In the genomic region with DNA sequence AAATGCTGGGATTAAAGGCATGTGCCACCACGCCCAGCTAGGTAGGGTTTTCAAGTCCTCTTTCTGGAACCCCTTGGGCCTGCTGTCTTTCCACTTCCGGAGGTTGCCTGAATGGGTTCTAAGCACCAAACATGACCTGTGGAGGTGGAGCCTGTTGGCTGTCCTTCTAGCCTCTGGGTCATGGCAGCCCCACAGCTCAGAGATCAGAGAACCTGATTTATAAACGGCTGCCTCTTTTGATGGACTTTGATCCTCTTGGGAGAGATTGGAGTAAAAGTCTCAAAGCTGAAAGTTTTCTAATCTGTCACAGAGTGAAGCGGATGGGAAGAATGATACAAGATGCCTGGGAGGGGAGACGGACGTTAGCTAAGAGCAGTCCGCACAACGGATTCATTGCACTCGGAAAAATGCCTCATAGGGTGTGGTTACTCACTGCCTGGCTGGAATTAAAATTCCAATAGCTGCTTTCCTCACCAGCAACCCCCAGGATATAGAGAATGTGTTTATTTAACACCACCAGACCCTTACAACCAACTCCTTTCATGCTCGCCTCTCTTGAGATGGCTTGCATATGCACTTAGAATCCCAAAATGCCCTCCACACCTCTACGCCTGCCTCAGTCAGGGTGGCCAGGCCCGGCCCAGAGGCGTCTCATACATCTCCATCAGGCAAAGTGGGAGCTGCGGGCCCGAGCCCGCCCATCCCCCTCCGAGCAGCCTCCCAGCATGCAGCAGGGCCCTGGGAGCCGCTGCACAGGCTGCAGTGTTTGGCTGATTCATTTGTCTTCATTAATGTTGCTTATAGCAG, we compare ENCODE assay signal across 8 mouse cellular contexts.
DNase-seq lines count a peak whose midpoint lies in the region; ATAC-seq and TF ChIP-seq lines count a peak whose summit lies in the region.
"Had no signal": no experiment of that assay in that cellular context is flagged by ENCODE, and none has a peak within 500 bp of the region (broad histone marks: within the 10 kb centered on the region; RNA-seq: fewer than 3 reads in every experiment).

No protein-coding gene starts in this region.

- peaks cover 23% of the 10 kb centered on the region for H3K4me1 ChIP-seq in lung, embryonic 16.5 days (replicated peaks; ENCODE audit: control insufficient read depth, insufficient read depth, low read length)
- peaks cover 2% of the 10 kb centered on the region; the same call in 1 of the 2 replicates for H3K4me1 ChIP-seq in lung, adult 2 months (ENCODE audit: control insufficient read depth, insufficient read depth, low read length)
- peaks cover 22% of the 10 kb centered on the region for H3K4me1 ChIP-seq in embryonic fibroblast, embryonic 13.5 days (ENCODE audit: control insufficient read depth, insufficient read depth, low read length)
- H3K4me1 ChIP-seq in limb, embryonic 13.5 days = peaks cover 35% of the 10 kb centered on the region
- H3K4me1 ChIP-seq in stomach, postnatal 0 days (replicated peaks; ENCODE audit: control insufficient read depth, insufficient read depth) = peaks cover 10% of the 10 kb centered on the region

- WGBS in lung, embryonic 16.5 days = 20% methylated on average over 18 of the region's 18 CpGs
- WGBS in lung, adult 2 months = 53% methylated on average over 18 of the region's 18 CpGs
- 30% methylated on average over 18 of the region's 18 CpGs for WGBS in limb, embryonic 13.5 days
- 28% methylated on average over 18 of the region's 18 CpGs for WGBS in stomach, postnatal 0 days

- no peak for TF ChIP-seq CTCF in lung, adult 2 months (IDR thresholded peaks at IDR 0.05; ENCODE audit: insufficient read depth, low read length)
- TF ChIP-seq CTCF in embryonic fibroblast, embryonic 13.5 days (IDR thresholded peaks at IDR 0.05; ENCODE audit: borderline replicate concordance, insufficient read depth, low read length) = no peak
- TF ChIP-seq CTCF in stomach, postnatal 0 days (IDR thresholded peaks at IDR 0.05; ENCODE audit: low read depth) = no peak

- no peaks in the 10 kb centered on the region for H3K9me3 ChIP-seq in lung, embryonic 16.5 days (ENCODE audit: control insufficient read depth, low read length)
- H3K9me3 ChIP-seq in limb, embryonic 13.5 days = no peaks in the 10 kb centered on the region
- no peaks in the 10 kb centered on the region for H3K9me3 ChIP-seq in stomach, postnatal 0 days (ENCODE audit: control insufficient read depth, low read length)

- H3K27ac ChIP-seq in lung, embryonic 16.5 days (ENCODE audit: low read length) = peak overlapping the region; percentile 73
- H3K27ac ChIP-seq in embryonic fibroblast, embryonic 13.5 days (ENCODE audit: insufficient read depth, low read length) = peak overlapping the region; percentile 93
- H3K27ac ChIP-seq in limb, embryonic 13.5 days = peak overlapping the region; percentile 75
- peak overlapping the region; percentile 56 for H3K27ac ChIP-seq in stomach, postnatal 0 days (replicated peaks)

- TF ChIP-seq POLR2A in lung, adult 2 months (IDR thresholded peaks at IDR 0.05; ENCODE audit: borderline replicate concordance, extremely low read depth, low read depth, low read length) = no peak
- 0 out of 2 replicates have a peak, but pooled peaks have one; percentile 20 for TF ChIP-seq POLR2A in embryonic fibroblast, embryonic 13.5 days (IDR thresholded peaks at IDR 0.05; ENCODE audit: low read depth, low read length)

- H3K27me3 ChIP-seq in lung, embryonic 16.5 days (ENCODE audit: control insufficient read depth, insufficient read depth, low read depth, low read length) = no peaks in the 10 kb centered on the region
- H3K27me3 ChIP-seq in limb, embryonic 13.5 days = no peaks in the 10 kb centered on the region
- no peaks in the 10 kb centered on the region for H3K27me3 ChIP-seq in stomach, postnatal 0 days (ENCODE audit: control insufficient read depth, insufficient read depth, low read length)

- H3K36me3 ChIP-seq in lung, embryonic 16.5 days (ENCODE audit: control insufficient read depth, insufficient read depth, low read length) = no peaks in the 10 kb centered on the region
- H3K36me3 ChIP-seq in limb, embryonic 13.5 days = no peaks in the 10 kb centered on the region
- H3K36me3 ChIP-seq in stomach, postnatal 0 days (ENCODE audit: control insufficient read depth, insufficient read depth, low read length) = no peaks in the 10 kb centered on the region

- H3K4me3 ChIP-seq in lung, embryonic 16.5 days (ENCODE audit: low read length) = no peak overlapping the region
- no peak overlapping the region for H3K4me3 ChIP-seq in lung, adult 2 months (replicated peaks; ENCODE audit: extremely low read depth, low read depth, low read length)
- H3K4me3 ChIP-seq in embryonic fibroblast, embryonic 13.5 days (ENCODE audit: insufficient read depth, low read length) = no peak overlapping the region
- H3K4me3 ChIP-seq in limb, embryonic 13.5 days = no peak overlapping the region
- no peak overlapping the region for H3K4me3 ChIP-seq in stomach, postnatal 0 days (ENCODE audit: low read depth, low read length)

- DNase-seq in lung, adult 2 months = no peak
- peak; percentile 55 for DNase-seq in stomach, postnatal 0 days (ENCODE audit: low spot score)
- no peak for DNase-seq in right cerebral cortex, adult 18-20 months
- DNase-seq in cerebellum, postnatal 25 days = no peak
- DNase-seq: kidney, postnatal 10 days had no signal

- ATAC-seq in lung, embryonic 16.5 days (ENCODE audit: low read depth) = peak; percentile 90
- ATAC-seq in limb, embryonic 13.5 days (ENCODE audit: low FRiP score, low read depth) = peak; percentile 79
- peak; percentile 70 for ATAC-seq in stomach, postnatal 0 days (ENCODE audit: low FRiP score, low TSS enrichment)

- H3K9ac ChIP-seq in lung, embryonic 16.5 days (ENCODE audit: low read length) = no peak overlapping the region
- H3K9ac ChIP-seq in limb, embryonic 13.5 days = no peak overlapping the region
- peak overlapping the region; percentile 41; the same call in 1 of the 2 replicates for H3K9ac ChIP-seq in stomach, postnatal 0 days (ENCODE audit: low read length)

- TF ChIP-seq EP300 in stomach, postnatal 0 days (optimal IDR thresholded peaks at IDR 0.05) = no peak

- 0 out of 2 replicates have a peak overlapping the region, but pooled peaks have one; percentile 11 for H3K4me2 ChIP-seq in lung, embryonic 16.5 days (ENCODE audit: low read depth, low read length)
- peak overlapping the region; percentile 23; the same call in 1 of the 2 replicates for H3K4me2 ChIP-seq in limb, embryonic 13.5 days (replicated peaks)
- no peak overlapping the region; the same call in 1 of the 2 replicates for H3K4me2 ChIP-seq in stomach, postnatal 0 days (replicated peaks; ENCODE audit: low read depth)
